Mouse (Mus musculus): ENCODE data around the gene Exosc9. TPM values are rescaled to one million over a fixed set of nuclear protein-coding genes. Genes with fewer than 3 reads are reported as not detected.

Exosc9 gene
- 13.4 and 16.0 TPM in 2 replicates for polyA plus RNA-seq (2012; rRNA removed; ENCODE audit: low replicate concordance)

GRCm38 (mm10) chr3:36552406-36553047 lies at the start of gene Exosc9:
Gene Exosc9 (plus strand): TSS chr3:36552606.

DNA sequence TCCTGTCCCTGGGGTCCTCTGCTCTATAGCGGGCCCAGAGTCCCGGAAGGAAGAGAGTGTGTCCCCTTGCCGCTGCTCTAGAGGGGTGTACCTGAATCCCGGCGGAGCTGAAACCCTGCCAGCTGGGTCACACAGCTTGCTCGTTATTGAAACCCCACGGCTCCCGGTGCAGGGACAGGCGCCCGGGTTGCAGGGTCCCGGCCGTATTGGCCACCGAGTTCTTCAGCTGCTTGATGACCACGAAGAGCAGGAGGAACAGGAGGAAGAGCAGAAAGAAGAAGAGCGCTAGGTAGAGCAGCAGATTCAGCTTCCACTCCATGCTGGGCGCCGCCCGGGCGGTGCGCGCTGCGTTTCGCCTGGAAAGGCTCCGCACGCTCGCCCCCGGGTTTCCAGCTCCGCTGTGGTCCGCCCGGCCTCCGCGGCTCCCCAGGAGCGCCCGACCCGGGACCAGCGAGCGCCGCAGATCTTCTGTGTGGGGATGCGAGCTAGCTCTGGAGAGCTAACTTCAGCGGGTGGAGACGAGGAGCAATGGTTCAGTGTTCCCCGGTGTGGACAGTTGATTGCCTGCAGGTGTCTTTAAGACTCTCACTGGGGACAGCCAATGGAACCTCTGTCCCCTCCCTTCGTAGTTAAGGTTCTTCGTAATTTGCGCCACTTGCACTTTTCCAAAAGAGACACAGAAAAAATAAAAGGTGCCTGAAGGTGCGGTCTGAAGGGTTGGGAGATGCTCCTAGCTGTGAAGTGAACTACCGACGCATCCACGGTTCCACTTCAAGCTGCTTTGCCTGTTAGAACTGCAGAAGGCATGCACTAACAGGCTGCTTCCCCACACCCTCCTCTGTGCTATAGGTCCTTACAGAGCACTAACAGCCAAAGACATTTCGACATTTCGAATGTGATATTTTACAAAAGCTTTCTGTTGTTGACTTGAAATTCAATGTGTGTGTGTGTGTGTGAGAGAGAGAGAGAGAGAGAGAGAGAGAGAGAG lies 31.0 kb upstream of the Exosc9 start, which contains the start of gene Gm11549:
Gm11549 (minus strand) TSS at position 741 of the 988 bp plus-strand sequence.

DNA sequence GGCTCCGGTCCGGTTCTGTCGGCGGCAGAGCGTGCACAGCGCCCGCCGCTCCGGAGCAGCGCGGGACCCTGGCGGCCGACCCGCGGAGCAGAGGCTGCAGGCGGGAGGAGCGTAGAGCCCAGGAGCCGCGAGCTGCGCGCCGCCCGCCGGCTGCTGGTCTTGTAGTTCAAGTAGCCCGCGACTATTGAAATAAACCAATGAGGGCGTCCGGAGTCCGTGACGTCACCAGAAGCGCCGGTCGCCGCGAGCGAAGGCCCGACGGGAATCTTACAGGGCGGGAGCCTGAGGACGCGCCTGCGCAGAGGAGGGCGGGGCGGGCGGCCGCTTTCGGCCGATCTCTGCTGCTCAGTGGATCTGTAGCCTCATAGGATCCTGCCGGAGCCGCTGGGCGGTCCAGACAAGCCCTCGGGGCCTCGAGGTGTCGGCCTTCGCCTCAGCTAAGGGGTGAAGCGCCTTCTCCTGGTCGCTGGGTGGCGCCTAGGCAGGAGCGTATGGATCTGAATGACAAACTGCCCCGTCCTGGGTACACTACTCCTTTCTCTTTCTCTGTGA lies 19.5 kb downstream of the Exosc9 start, which contains the start of gene Ccna2:
Ccna2 (minus strand) TSS at position 324 of the 552 bp plus-strand sequence.

DNA sequence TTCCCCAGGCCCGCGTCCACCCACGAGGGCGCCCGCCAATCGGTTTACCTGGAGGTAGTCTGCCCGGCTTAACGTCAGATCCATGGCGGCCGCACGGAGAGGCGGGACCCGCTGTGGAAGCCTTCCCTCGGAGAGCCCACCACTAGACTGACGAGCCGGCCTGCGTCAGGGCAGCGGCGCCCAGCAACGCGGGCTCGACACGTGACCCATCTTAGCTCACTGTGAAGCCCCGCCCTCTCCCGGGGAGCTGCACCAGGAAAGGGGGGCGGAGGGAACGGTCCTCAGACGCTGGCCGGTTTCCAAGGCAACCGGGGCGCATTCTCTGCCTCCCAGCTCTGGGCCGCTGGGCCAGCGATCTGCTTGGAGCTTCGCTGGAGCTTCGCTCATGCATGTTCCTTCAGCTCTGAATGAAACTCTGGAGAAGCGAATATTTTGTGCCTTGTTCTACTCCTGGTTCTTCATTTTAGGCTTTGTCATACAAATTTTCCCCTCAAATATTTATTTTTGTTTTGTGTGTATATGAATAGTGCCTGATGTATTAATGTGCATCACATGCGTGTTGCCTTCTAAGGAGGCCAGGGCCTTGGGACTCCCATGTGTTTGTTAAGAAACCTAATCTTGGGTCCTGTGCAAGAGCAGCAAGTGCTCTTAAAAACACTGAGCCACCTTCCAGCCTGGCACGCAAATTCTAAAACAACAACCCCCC lies 60.9 kb downstream of the Exosc9 start, which contains the start of gene Bbs7:
Bbs7 (minus strand) TSS at position 276 of the 706 bp plus-strand sequence.

Other genes starting within 250 kb of the Exosc9 start
- gene Anxa5, start 76.7 kb upstream of the Exosc9 start, polyA plus RNA-seq (2012; rRNA removed; ENCODE audit: low replicate concordance) = 826 and 1,446 TPM in 2 replicates
- 3.3 and 5.5 TPM in 2 replicates for gene 1810062G17Rik, start 76.7 kb upstream of the Exosc9 start, polyA plus RNA-seq (2012; rRNA removed; ENCODE audit: low replicate concordance)
- gene Gm11549, start 30.8 kb upstream of the Exosc9 start, polyA plus RNA-seq (2012; rRNA removed; ENCODE audit: low replicate concordance) = 0.03 and 0.06 TPM in 2 replicates
- gene Ccna2, start 19.5 kb downstream of the Exosc9 start, polyA plus RNA-seq (2012; rRNA removed; ENCODE audit: low replicate concordance) = 1.5 and 26.1 TPM in 2 replicates
- 2.6 and 4.1 TPM in 2 replicates for gene Bbs7, start 60.9 kb downstream of the Exosc9 start, polyA plus RNA-seq (2012; rRNA removed; ENCODE audit: low replicate concordance)
- 4.1 and 11.2 TPM in 2 replicates for gene Trpc3, start 137.6 kb downstream of the Exosc9 start, polyA plus RNA-seq (2012; rRNA removed; ENCODE audit: low replicate concordance)